Mouse (Mus musculus): ENCODE measurements around the gene Pole2.

Gene Pole2

GRCm38 (mm10) chr12:69227776-69228466, at the start of gene Pole2:
Gene Pole2, minus strand, starts transcription at chr12:69228195.
- DNase-seq: peak; percentile 92

DNA sequence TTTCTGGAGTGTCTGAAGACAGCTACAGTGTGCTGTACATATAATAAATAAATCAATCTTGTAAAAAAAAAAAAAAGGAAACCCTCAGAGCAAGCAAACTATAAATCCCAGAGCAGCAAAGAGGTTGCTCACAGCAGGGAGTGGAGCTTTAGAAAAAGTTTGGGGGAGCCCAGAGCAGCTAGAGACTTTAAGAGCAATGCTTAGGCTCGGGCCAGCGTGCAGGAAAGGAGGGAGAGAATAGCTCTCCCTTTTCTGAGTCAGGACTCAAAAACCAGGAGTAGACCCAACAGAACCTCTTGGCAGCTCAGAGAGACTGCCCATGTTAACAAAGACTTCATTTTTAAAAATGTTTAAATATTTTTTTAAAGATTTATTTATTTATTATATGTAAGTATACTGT, 41.0 kb upstream of the Pole2 start:
- DNase-seq: no peak

DNA sequence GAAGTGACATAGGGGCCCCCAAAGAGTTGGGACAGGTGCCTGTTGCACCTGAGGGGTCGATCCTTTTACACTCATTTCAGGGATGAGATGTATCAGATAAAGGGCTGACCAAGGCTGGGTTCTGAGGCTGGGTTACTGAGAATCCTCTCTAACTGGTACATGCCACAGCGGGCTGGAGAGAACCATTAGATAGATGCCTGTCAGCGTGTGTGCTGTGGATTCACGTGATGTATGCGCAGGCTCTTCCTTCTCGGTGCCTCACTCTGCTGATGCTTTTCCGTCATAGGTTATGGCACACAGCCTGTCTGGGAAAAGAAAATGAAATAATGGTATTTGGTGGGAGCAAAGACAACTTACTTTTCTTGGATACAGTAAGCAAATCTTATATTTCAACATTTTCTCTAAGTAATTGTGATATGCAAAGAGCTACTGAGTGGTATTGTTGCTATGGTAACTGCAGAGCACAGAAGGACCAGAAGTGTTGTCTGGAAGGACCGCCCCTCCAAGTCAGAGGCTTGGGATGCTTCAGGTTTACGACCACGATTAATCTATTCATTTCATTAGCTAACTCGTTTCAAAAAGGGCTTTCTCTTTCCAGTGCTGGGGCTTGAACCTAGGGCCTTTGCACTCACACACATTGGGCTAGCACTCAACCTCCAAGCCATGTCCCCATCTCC, 40.1 kb upstream of the Pole2 start:
- DNase-seq: no peak

- DNase-seq: no peak
Observed at GRCm38 (mm10) chr12:69265031-69265430, 37.0 kb upstream of the Pole2 start.

GRCm38 (mm10) chr12:69262251-69262650, 34.3 kb upstream of the Pole2 start:
- no peak for DNase-seq

- no peak for DNase-seq
Observed at GRCm38 (mm10) chr12:69257836-69258235, 29.8 kb upstream of the Pole2 start.

DNA sequence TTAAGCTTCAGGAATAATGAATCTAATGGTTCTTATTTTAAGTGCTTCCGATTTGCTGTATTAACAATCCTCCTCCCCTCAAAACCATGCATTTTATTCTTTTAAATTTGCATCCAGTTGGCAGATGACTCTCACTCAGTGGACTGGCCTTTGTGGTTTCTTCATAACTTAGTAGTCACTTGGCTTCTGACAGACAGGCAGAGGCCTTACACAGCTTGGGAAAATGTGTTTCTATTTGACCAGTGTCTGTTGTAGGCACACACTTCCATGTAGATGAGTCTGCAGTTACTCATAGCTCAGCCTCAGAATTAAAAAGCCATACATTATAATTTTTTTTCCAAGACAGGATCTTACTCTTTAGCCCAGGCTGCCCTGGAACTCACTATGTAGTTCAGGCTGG, 25.8 kb upstream of the Pole2 start:
- DNase-seq: no peak

GRCm38 (mm10) chr12:69250756-69251155, 22.8 kb upstream of the Pole2 start:
- DNase-seq: no peak

DNA sequence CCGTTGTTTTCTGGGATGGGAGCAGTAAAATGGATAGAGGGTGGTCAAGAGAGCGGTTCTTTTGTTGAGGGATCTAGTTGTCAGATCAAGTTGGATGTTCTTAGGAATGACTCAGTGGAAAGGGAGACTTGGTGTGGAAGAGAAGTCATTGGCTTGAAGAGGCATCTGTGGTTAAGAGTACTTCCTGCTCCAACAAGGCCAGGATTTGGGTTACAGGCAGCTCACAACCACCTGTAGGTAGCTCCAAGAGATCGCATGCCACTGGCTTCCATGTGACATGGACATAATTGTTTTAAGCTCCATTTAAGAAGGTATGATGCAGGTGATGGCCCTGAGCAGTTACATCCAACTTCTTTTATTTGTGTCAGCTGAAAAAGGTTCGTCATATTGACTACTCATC, 21.8 kb upstream of the Pole2 start:
- no peak for DNase-seq

- peak; percentile 66 for DNase-seq
Observed at GRCm38 (mm10) chr12:69241771-69242431, 13.9 kb upstream of the Pole2 start.

GRCm38 (mm10) chr12:69241405-69241770, 13.4 kb upstream of the Pole2 start:
- no peak for DNase-seq

GRCm38 (mm10) chr12:69240876-69241275, 12.9 kb upstream of the Pole2 start, which contains the start of gene Klhdc1:
Gene Klhdc1, plus strand, starts transcription at chr12:69241176.
- no peak for DNase-seq

- DNase-seq: no peak
Observed at GRCm38 (mm10) chr12:69238284-69238683, 10.3 kb upstream of the Pole2 start.

GRCm38 (mm10) chr12:69235782-69236181, 7.8 kb upstream of the Pole2 start:
- no peak for DNase-seq

- no peak for DNase-seq
Observed at GRCm38 (mm10) chr12:69229251-69229650, 1.3 kb upstream of the Pole2 start.

DNA sequence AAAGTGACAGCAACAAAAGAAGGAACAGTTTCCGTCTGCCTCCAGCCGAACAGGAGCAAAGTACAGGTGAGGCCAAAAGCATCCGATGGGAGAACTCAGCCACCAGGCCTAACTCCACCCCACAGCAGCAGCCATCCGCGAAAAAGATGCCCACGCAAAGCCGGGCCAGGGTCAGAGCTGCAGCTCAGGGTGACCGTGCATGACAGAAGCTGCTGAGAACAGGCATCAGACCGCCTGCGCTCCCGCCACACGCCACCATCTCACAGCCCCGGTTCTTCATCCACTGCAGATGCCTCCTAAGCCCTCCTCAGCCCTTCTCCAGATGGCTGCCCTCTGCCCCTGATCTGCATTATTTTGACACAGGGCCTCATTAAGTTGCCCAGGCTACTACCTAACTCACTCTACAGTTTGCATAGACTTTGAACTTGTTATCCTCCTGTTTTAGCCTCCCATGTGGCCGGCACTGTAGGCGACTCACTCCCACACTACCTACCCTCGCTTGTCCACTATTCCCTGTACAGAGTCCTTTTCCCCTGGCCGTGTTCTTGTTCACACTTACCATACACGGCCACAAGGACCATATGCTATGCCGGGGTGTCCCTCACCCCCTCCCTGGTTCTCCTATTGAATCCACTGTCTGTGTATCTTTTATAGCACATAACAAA, 7.2 kb downstream of the Pole2 start:
- no peak for DNase-seq

GRCm38 (mm10) chr12:69216587-69216986, 11.4 kb downstream of the Pole2 start:
- no peak for DNase-seq

DNA sequence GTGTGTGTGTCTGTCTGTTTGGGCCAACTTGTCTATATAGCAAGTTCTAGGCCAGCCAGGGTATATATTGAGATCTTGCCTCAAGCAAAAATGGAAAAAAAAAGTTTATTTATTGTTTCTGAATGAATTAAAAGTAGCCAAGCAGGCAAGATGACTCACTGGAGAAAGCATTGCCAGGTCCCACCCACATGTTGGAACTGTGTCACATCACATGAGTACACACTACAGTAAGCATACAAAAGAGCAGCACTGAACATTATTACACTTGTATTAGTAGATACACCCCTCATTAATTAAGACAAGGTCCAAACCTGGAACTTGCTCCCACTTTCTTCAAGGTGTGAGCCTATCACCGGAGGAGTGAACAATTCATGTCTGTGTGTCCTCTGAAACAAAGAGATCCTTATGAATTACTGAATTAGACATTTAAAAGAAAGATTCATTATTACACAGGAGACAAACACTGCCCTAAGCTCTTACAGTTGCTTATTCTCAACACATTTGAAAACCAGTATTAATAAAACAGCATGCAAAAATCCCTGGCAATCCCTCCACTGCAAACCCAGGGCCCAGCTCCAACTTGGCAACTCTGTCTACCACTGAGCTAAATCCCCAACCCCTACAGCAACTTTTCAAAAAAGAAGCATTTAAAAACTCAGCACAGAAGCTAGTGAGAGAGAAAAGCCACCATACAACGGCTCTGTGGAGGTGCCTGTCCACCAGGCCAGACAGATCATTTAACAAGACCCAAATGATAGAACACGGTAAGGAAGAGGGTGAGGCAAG, 12.8 kb downstream of the Pole2 start:
- DNase-seq: no peak

GRCm38 (mm10) chr12:69214393-69214792, 13.6 kb downstream of the Pole2 start:
- DNase-seq: no peak

DNA sequence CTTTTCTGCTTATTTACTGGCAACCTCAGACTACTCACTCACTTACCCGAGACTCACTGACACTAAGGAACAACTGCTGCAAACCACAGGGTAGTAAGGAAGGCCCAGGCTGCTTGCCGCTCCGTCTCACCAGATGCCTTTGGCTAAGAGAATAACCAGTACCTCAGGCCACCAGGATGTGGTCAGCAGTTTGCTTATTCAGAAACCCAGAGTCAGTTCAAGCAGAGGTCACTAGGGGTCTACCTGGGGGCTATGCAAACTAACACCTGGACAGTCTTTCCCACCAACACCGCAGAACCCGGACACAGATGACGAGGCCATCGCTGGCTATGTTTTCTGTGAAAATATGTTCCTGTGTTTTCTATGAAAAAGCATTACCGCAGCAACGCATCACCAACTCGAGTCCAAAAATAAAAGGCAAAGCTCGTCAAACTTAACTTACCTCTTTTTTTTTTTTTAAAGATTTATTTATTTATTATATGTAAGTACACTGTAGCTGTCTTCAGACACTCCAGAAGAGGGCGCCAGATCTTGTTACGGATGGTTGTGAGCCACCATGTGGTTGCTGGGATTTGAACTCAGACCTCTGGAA, 14.7 kb downstream of the Pole2 start:
- no peak for DNase-seq

DNA sequence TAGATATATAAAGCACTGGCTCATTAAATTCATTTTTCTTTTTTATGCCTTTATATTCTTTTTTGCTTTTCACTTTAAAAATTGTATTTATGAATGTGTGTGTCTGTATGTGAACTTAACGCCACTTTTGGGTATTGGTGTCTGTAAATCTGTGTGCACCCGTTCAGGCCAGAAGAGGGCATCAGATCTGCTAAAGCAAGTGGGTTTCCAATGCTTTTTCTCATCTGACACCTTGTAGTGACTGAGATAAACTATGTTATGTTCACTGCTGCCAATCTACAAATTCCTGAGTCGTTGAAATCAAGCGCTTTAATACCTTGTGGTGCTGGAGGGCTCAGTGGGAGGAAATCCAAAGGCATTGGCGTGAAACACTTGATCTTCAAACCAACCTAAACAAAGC, 16.9 kb downstream of the Pole2 start:
- no peak for DNase-seq

Data from kidney, adult 18-20 months (tissue).